Mouse (Mus musculus) erythroblast, embryonic 14.5 days (primary cell): Measurements from ENCODE around the gene Pomp.

Experiments
- GATA1 ChIP-seq: IDR thresholded peaks from 2 replicates; pipeline ENCODE4 v1.6.1; 2012; ENCODE audit warnings: low read length, inconsistent platforms, mixed read lengths
- TAL1 ChIP-seq: IDR thresholded peaks from 3 replicates; pipeline ENCODE4 v1.6.1; 2012; ENCODE audit warnings: low read length, inconsistent platforms, mixed read lengths

GRCm38 (mm10) chr5:147824021-147824605, 36.1 kb upstream of the Pomp start:
- TF ChIP-seq GATA1 = no peak
- no peak for TF ChIP-seq TAL1
